Mouse (Mus musculus) myocyte (in vitro differentiated cells): ENCODE measurements around the gene Esp16.
"Not testable (repeated sequence)": the region's sequence is repeated elsewhere in the genome, so short reads cannot be mapped to it uniquely, and the experiment has no call there.

ENCODE experiments used
- CEBPB ChIP-seq: IDR thresholded peaks from 2 replicates; pipeline ENCODE4 v1.6.1; 2011; ENCODE audit warnings: mild to moderate bottlenecking, moderate library complexity; ENCODE audit not compliant: poor library complexity, insufficient read depth, severe bottlenecking
- E2F4 ChIP-seq: IDR thresholded peaks from one replicate; pipeline ENCODE4 v1.6.1; 2011; ENCODE audit warnings: mild to moderate bottlenecking, control low read depth, moderate library complexity; ENCODE audit not compliant: insufficient read depth
- MAX ChIP-seq: IDR thresholded peaks from one replicate; pipeline ENCODE4 v1.6.1; 2011; ENCODE audit warnings: low read depth, mild to moderate bottlenecking, control low read depth
- MYOD1 ChIP-seq, 3 experiments: IDR thresholded peaks; one replicate each; pipeline ENCODE4 v1.6.1; 2011; ENCODE audit warnings: control low read depth in 2 of 3, low read depth in 2 of 3, mild to moderate bottlenecking in 2 of 3, moderate library complexity in 1 of 3; ENCODE audit not compliant: insufficient read length in 2 of 3, control insufficient read depth in 1 of 3
- POLR2A ChIP-seq: IDR thresholded peaks from one replicate; pipeline ENCODE4 v1.6.1; 2011; ENCODE audit warnings: low read depth, mild to moderate bottlenecking, control low read depth, moderate library complexity; ENCODE audit not compliant: insufficient read length
- POLR2AphosphoS2 ChIP-seq: IDR thresholded peaks from one replicate; pipeline ENCODE4 v1.6.1; 2011; ENCODE audit warnings: low read depth, control low read depth; ENCODE audit not compliant: insufficient read length
- REST ChIP-seq: IDR thresholded peaks from one replicate; pipeline ENCODE4 v1.6.1; 2011; ENCODE audit warnings: mild to moderate bottlenecking, control low read depth, moderate library complexity; ENCODE audit not compliant: insufficient read depth, insufficient read length
- SRF ChIP-seq: IDR thresholded peaks from one replicate; pipeline ENCODE4 v1.6.1; 2011; ENCODE audit warnings: low read depth; ENCODE audit not compliant: control insufficient read depth, insufficient read length
- TCF12 ChIP-seq: IDR thresholded peaks from one replicate; pipeline ENCODE4 v1.6.1; 2011; ENCODE audit warnings: mild to moderate bottlenecking, control low read depth; ENCODE audit not compliant: poor library complexity, insufficient read depth, severe bottlenecking
- USF1 ChIP-seq: IDR thresholded peaks from one replicate; pipeline ENCODE4 v1.6.1; 2011; ENCODE audit warnings: low read depth, mild to moderate bottlenecking, control low read depth, moderate library complexity

GRCm38 (mm10) chr17:39535842-39536241, at the start of gene Esp16:
- not testable (repeated sequence) for TF ChIP-seq SRF; MAX; POLR2A; CEBPB; MYOD1 (IDR thresholded peaks at IDR 0.05; ENCODE audit: control insufficient read depth in 1 of 3, insufficient read length in 2 of 3, low read depth in 2 of 3); REST; USF1; TCF12; E2F4; POLR2AphosphoS2
